Mouse (Mus musculus) layer of hippocampus, adult 9-10 months (tissue): ENCODE measurements at regions not wholly inside any gene's neighbourhood (a gene's known extent, or its start where the extent isn't known, plus 50 kb on each side); places are given as distances from the start of the nearest gene placed in this dataset.

Experiments used
- DNase-seq: peaks from one replicate; pipeline ENCODE4 v3.0.0; 2022; ENCODE audit warnings: low spot score

GRCm38 (mm10) chr7:115380989-115381610 is 637.6 kb downstream of the Insc start:
- no peak for DNase-seq

- no peak for DNase-seq
Observed at GRCm38 (mm10) chr7:115382876-115383275, 639.4 kb downstream of the Insc start.

GRCm38 (mm10) chr7:115388874-115389273 is 645.4 kb downstream of the Insc start:
- no peak for DNase-seq

GRCm38 (mm10) chr7:115392520-115392919 is 646.1 kb downstream of the Sox6 start:
- no peak for DNase-seq

GRCm38 (mm10) chr7:115398202-115398601 is 640.4 kb downstream of the Sox6 start:
- DNase-seq: no peak

- DNase-seq: no peak
Observed at GRCm38 (mm10) chr7:115399461-115399860, 639.1 kb downstream of the Sox6 start.

- no peak for DNase-seq
Observed at GRCm38 (mm10) chr7:115407889-115408288, 630.7 kb downstream of the Sox6 start.

GRCm38 (mm10) chr7:115408915-115409314 is 629.7 kb downstream of the Sox6 start:
- no peak for DNase-seq

GRCm38 (mm10) chr7:115410501-115411230 is 627.9 kb downstream of the Sox6 start:
- DNase-seq: no peak

GRCm38 (mm10) chr7:115411456-115411855 is 627.1 kb downstream of the Sox6 start:
- DNase-seq: no peak

- DNase-seq: no peak
Observed at GRCm38 (mm10) chr7:115415147-115415561, 623.4 kb downstream of the Sox6 start.
